Comparison of ENCODE assay signal across 16 mouse cellular contexts in genomic region chr14:47213305-47213704, GRCm38 (mm10).
"Had no signal": no experiment of that assay in that cellular context is flagged by ENCODE, and none has a peak within 500 bp of the region (broad histone marks: within the 10 kb centered on the region; RNA-seq: fewer than 3 reads in every experiment).

No protein-coding gene starts in this region.

- H3K27me3 ChIP-seq: neural tube, embryonic 13.5 days; neural tube, embryonic 15.5 days; stomach, embryonic 15.5 days had no signal

- H3K27ac ChIP-seq: neural tube, embryonic 13.5 days; neural tube, embryonic 15.5 days; stomach, embryonic 15.5 days; stomach, postnatal 0 days had no signal

- H3K4me3 ChIP-seq: neural tube, embryonic 13.5 days; neural tube, embryonic 15.5 days; stomach, embryonic 15.5 days had no signal

- H3K9ac ChIP-seq: neural tube, embryonic 13.5 days; neural tube, embryonic 15.5 days; stomach, embryonic 15.5 days had no signal

- H3K4me1 ChIP-seq: neural tube, embryonic 13.5 days; neural tube, embryonic 15.5 days; stomach, embryonic 15.5 days had no signal

- H3K4me2 ChIP-seq: neural tube, embryonic 13.5 days; neural tube, embryonic 15.5 days; stomach, embryonic 15.5 days had no signal

- H3K9me3 ChIP-seq: neural tube, embryonic 13.5 days; neural tube, embryonic 15.5 days; stomach, embryonic 15.5 days had no signal

- H3K36me3 ChIP-seq: neural tube, embryonic 13.5 days; neural tube, embryonic 15.5 days; stomach, embryonic 15.5 days had no signal

- DNase-seq: retina, postnatal 1 day; right cerebral cortex, adult 18-20 months; right cerebral cortex, postnatal 14 days; right cerebral cortex, postnatal 25 days; right cerebral cortex, postnatal 4 days; spleen, adult 18-20 months; thymus, adult 18-20 months; thymus, adult 2 months; thymus, postnatal 14 days; thymus, postnatal 25 days; thymus, postnatal 36 days; thymus, postnatal 4 days had no signal
